ENCODE assay signal across 19 mouse cellular contexts in the genomic region with DNA sequence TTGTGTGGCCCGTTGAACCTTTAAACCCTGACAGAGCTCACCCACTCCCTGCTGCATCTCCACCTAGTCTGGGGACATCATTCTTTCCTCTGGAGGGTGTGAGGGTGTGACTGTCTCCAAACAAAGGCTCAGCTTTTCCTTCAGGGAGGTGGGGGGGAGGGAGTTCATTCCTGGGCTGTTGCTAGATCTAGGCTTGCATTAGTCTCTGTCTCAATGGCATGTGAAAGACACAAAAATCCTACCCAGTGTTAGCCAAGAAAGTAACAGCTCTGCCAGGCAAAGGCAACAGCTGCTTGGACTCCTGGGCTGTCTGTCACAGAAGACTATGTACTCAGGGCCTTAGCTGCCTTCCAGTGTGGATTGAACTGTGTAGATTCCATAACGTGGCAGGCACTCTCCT.
DNase-seq lines count a peak whose midpoint lies in the region; ATAC-seq and TF ChIP-seq lines count a peak whose summit lies in the region.
"Had no signal": no experiment of that assay in that cellular context is flagged by ENCODE, and none has a peak within 500 bp of the region (broad histone marks: within the 10 kb centered on the region; RNA-seq: fewer than 3 reads in every experiment).

No protein-coding gene starts in this region.

- no peak overlapping the region for H3K27ac ChIP-seq in hindbrain, postnatal 0 days
- H3K27ac ChIP-seq: embryonic facial prominence, embryonic 12.5 days; forebrain, embryonic 15.5 days; heart, embryonic 15.5 days; hindbrain, embryonic 12.5 days; limb, embryonic 12.5 days had no signal

- peak; percentile 15 for DNase-seq in gastrocnemius, adult 18-20 months (ENCODE audit: low spot score)
- DNase-seq in gastrocnemius, postnatal 36 days, result no peak
- no peak for DNase-seq in G1E (ENCODE audit: low spot score)
- peak; percentile 24 for DNase-seq in fibroblast of lung, adult 2 months (ENCODE audit: low read depth)
- peak; percentile 34 for DNase-seq in skeletal muscle tissue, adult 2 months (ENCODE audit: low read depth, low spot score)
- no peak for DNase-seq in hindbrain, postnatal 0 days (ENCODE audit: low spot score)
- DNase-seq in cerebellum, adult 9-11 months, result no peak
- DNase-seq in kidney, postnatal 10 days, result no peak
- DNase-seq: adrenal gland, adult 8-10 months; B cell, adult 2 months; cerebellum, postnatal 14 days; kidney, adult 11 months; liver, postnatal 0 days had no signal

- no peak overlapping the region for H3K4me2 ChIP-seq in hindbrain, postnatal 0 days (ENCODE audit: low read depth, low read length)
- H3K4me2 ChIP-seq: embryonic facial prominence, embryonic 12.5 days; forebrain, embryonic 15.5 days; heart, embryonic 15.5 days; hindbrain, embryonic 12.5 days; limb, embryonic 12.5 days had no signal

- H3K4me3 ChIP-seq in G1E (ENCODE audit: low read depth, low read length), result peak overlapping the region; percentile 28; the same call in 1 of the 2 replicates
- no peak overlapping the region for H3K4me3 ChIP-seq in hindbrain, postnatal 0 days (ENCODE audit: low read length)
- H3K4me3 ChIP-seq: embryonic facial prominence, embryonic 12.5 days; forebrain, embryonic 15.5 days; heart, embryonic 15.5 days; hindbrain, embryonic 12.5 days; limb, embryonic 12.5 days had no signal

- no peak overlapping the region for H3K9ac ChIP-seq in hindbrain, postnatal 0 days (replicated peaks; ENCODE audit: low read length)
- H3K9ac ChIP-seq: embryonic facial prominence, embryonic 12.5 days; forebrain, embryonic 15.5 days; heart, embryonic 15.5 days; hindbrain, embryonic 12.5 days; limb, embryonic 12.5 days; liver, postnatal 0 days had no signal

- intact Hi-C loops in gastrocnemius, postnatal 36 days (cut with DNase I), result no loop called here

- H3K4me1 ChIP-seq in G1E (ENCODE audit: insufficient read depth, low read depth, low read length), result peaks cover 29% of the 10 kb centered on the region
- peaks cover 3% of the 10 kb centered on the region; the same call in 1 of the 2 replicates for H3K4me1 ChIP-seq in hindbrain, postnatal 0 days (ENCODE audit: insufficient read depth, low read length)
- H3K4me1 ChIP-seq: forebrain, embryonic 15.5 days; limb, embryonic 12.5 days had no signal

- peaks cover 5% of the 10 kb centered on the region for H3K9me3 ChIP-seq in G1E (replicated peaks)
- no peaks in the 10 kb centered on the region for H3K9me3 ChIP-seq in hindbrain, postnatal 0 days (ENCODE audit: low read length)
- H3K9me3 ChIP-seq: embryonic facial prominence, embryonic 12.5 days; forebrain, embryonic 15.5 days; heart, embryonic 15.5 days; hindbrain, embryonic 12.5 days; limb, embryonic 12.5 days had no signal

- 54% methylated on average over 2 of the region's 2 CpGs for WGBS in hindbrain, postnatal 0 days

- no peak for ATAC-seq in G1E (ENCODE audit: extremely low read depth, insufficient number of reproducible peaks, low FRiP score, poor library complexity, severe bottlenecking)
- ATAC-seq in hindbrain, postnatal 0 days, result no peak
- ATAC-seq: forebrain, embryonic 15.5 days; liver, postnatal 0 days had no signal

- H3K36me3 ChIP-seq in G1E (replicated peaks), result no peaks in the 10 kb centered on the region
- no peaks in the 10 kb centered on the region for H3K36me3 ChIP-seq in hindbrain, postnatal 0 days (ENCODE audit: insufficient read depth, low read length)
- H3K36me3 ChIP-seq: embryonic facial prominence, embryonic 12.5 days; forebrain, embryonic 15.5 days; heart, embryonic 15.5 days; hindbrain, embryonic 12.5 days; limb, embryonic 12.5 days had no signal

- peaks cover 6% of the 10 kb centered on the region for H3K27me3 ChIP-seq in G1E (ENCODE audit: insufficient read depth, low read length)
- H3K27me3 ChIP-seq in hindbrain, postnatal 0 days (ENCODE audit: insufficient read depth, low read length), result no peaks in the 10 kb centered on the region
- H3K27me3 ChIP-seq: embryonic facial prominence, embryonic 12.5 days; forebrain, embryonic 15.5 days; heart, embryonic 15.5 days; hindbrain, embryonic 12.5 days; limb, embryonic 12.5 days; Patski had no signal

- no peak for TF ChIP-seq CTCF in G1E (IDR thresholded peaks at IDR 0.05; ENCODE audit: low read depth, low read length)
- TF ChIP-seq CTCF in hindbrain, postnatal 0 days (IDR thresholded peaks at IDR 0.05; ENCODE audit: low read depth), result no peak

Comparison
In these comparisons a context has a peak if more than half of its experiments do, and no peak if none do; other contexts are left out.
1. DNase-seq: peak in gastrocnemius, adult 18-20 months (single experiment), fibroblast of lung, adult 2 months (single experiment) and skeletal muscle tissue, adult 2 months (single experiment); none in gastrocnemius, postnatal 36 days (0 of 2), G1E (single experiment), hindbrain, postnatal 0 days (single experiment), cerebellum, adult 9-11 months (single experiment) and kidney, postnatal 10 days (single experiment).